Comparison of ENCODE assay signal across 14 mouse cellular contexts in genomic region chr14:110760909-110761308, GRCm38 (mm10). TPM values are rescaled to one million over a fixed set of nuclear protein-coding genes. Genes with fewer than 3 reads are reported as not detected.
"Had no signal": no experiment of that assay in that cellular context is flagged by ENCODE, and none has a peak within 500 bp of the region (broad histone marks: within the 10 kb centered on the region; RNA-seq: fewer than 3 reads in every experiment).

No protein-coding gene starts in this region.

- DNase-seq: liver, postnatal 0 days; lung, adult 2 months; lung, postnatal 14 days; lung, postnatal 36 days; right cerebral cortex, postnatal 14 days; thymus, adult 18-20 months; thymus, postnatal 14 days; thymus, postnatal 36 days had no signal

- ATAC-seq: liver, postnatal 0 days; lung, postnatal 0 days; midbrain, embryonic 13.5 days; midbrain, embryonic 15.5 days had no signal

RNA-seq across cellular contexts. Expression of gene Slitrk6, which starts 6.0 kb away (rescaled TPM):
- total RNA-seq: megakaryocyte progenitor cell, adult 5-6 weeks; monocyte, adult 5-6 weeks; neutrophil, adult 5-6 weeks had no signal
